Mouse (Mus musculus): Measurements from ENCODE around the gene Gsto1.

Gene Gsto1

DNA sequence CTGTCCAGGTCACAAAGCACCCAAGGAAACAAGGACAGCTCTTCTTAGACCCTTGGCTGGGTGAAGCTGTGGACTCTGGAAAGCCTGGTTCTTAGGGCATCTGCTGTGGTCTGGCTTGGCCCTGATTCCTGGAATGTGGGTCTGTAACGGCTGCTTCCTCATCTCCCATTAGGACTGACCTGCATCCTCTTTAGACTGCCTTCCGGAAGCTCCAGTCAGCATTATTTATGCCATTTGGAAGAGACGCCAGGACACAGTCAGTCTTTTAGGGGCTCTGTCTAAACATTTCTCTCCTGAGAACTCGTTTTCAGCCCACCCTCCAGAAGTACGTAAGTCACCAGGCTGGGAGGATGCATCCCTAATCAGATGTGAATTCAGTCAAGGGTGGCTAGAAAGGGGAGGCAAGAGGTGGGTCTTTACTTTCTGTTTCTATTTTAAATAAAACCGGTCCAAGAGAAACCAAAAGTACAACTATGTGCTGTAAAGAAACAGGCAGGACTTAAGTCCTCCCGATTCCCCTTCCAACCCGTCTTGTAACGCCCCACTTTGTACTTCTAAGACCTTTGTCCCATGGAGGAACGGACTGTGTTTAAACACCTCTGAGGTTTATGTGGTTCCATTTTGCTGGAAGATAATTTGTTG is 35.8 kb downstream of the Gsto1 start:
- DNase-seq (ENCODE audit: low read depth, low spot score) = no peak

DNA sequence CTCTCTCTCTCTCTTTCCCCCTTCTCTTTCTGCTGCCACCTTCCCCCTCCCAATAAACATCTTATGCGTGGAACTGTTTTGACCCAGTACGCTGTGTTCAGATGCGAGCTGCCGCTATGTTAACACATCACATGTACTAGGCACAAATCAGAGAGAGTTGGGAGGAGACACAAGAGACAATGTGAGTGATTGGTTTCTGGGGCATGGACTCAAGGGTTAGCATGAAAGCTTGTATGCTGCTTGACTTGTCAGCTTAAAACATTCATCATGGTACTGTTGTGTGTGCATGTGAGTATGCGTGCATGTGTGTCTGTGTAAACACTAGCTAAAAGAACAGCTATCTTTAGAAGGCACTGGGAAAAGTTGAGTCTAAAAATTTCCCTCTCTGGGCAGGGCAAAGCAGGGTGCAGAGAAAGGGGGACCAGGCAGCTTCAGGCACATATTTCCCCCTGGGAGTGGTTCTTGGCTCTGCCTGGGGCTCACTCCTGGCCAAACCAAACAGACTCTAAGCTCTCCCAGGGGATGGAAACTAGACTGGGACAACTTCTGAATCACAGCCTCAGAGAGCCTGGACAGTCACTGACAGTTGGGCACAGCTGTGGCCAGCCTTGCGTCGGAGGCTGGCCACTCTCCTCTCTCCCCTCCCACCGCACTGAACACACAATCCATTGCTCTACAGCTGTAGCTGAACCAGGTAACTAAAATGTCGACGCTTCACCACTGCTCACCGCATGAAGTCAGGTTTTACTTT is 37.0 kb downstream of the Gsto1 start:
- no peak for DNase-seq (ENCODE audit: low read depth, low spot score)

DNA sequence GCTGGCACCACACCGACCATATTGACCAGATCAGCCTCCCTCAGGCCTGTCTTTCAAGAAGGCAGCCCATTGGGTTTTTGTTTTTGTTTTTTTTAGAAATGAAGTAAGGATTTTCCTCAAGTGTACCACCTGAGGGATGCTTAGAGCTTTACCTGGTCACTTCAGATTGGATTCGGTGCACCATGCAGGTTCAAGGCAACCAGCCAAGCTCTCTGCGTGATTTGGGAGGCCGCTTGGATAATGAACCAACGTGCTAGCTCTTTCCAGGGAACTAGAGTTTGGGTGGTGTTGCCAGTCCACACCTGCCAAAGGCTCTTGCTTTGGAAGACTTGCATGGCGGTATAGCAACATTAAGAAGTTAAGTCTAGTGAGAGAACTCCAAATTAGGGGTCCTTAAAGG is 38.3 kb downstream of the Gsto1 start:
- no peak for DNase-seq (ENCODE audit: low read depth, low spot score)

DNA sequence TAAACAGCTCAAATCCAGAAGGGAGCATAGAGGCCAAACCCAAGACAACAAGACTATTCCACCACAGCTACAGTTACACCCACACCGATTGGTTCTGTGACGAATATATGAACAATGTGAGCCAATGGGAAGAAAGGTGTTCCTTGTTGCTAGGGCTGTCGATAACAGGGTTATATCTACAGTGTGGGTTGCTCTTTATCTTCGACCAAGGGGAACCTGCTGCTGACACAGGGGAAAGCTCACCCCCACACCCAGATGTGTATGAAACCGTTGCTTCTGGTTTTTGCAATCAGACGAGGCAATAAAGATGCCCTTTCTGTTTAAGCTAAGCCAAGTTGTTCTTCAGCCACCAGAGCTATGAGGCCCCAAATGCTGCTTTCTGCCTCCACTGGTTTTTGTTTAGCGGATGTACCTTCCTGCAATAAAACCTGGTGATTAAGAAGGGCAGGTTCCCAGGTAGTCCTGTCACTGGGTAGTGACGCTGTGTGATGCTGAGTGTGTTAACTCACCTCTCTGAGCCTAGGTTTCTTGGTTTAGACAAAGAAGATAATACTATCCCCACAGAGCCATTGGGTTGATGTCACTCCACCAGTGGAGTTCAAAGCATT is 43.8 kb downstream of the Gsto1 start:
- DNase-seq (ENCODE audit: low read depth, low spot score) = no peak

DNA sequence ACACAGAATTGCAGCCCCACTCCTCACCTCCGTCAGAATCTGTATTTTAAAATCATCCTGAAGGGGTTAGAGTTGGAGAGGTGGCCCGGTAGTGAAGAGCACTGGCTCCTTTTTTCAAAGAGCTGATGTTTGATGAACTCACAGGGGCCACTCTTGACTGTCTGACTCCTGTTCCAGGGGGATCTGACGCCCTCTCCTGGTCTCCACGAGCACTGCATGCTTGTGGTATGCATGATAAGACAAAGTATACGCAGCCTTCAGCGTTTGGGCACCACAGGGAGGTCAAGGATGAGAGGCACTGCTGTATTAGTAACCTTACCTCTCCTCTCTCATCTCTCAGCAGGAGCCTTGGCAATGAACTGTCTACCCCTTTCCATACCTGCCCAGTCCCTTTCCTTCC is 45.2 kb downstream of the Gsto1 start:
- no peak for DNase-seq (ENCODE audit: low read depth, low spot score)

DNA sequence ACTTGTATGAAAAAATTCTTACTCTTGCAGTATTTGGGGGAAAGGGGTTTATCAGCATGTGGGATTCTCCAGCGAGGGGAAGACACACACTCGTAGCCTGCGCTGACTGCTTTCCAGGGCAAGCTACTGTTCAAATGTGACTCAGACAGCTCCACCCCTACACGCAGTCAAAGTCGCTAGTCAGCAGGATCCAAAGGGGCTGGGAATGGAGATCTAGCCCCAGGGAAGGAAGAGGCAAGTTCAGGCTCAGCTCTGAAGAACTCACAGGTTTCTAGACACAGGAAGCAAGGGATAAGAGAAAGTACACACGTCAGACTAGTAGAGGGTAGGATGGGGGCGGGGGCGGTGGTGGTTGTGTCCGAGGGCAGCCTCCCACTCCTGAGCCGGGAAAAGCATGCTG is 45.8 kb downstream of the Gsto1 start:
- DNase-seq (ENCODE audit: low read depth, low spot score) = no peak

DNA sequence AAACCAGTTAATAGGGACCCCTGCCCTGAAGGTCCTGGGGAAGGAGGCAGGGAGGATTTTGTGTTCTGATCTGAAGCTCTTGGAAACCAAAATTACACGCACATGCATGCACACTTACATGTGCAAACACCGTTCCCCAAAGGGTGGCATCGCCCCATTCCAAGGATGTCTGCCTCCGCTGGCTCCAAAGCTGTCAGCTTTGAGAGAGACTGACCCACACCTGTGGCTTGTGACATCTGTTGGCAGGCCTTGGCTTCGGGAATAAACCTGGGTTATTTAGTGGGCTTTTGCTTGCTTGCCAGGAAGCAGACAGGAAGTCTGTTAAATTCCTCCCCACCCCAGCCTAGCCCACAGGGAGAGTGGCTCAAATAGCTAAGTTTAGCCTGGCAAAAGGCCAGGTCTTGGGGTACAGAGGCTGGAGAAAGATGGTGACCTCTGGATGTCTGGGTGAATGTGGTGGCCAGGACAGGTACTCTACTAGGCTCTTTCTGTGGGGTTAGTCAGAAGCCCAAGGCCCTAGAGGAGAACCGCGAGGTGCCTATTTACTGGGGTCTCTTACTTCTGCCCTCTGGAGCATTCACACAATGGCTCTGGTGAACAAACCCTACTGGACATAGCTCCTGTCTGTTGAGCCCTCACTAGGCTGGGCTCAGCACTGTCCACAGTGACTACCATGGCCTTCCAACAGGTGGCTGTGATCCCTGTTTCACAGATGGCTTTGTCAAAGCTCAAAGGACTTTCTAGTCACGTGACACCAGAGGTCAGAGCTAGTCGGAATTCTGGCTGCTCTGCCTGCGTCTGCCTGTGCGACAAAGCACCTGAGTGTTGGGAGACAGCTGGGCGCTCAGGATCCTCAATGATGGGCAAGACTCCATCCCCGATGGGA is 47.8 kb downstream of the Gsto1 start:
- no peak for DNase-seq (ENCODE audit: low read depth, low spot score)

DNA sequence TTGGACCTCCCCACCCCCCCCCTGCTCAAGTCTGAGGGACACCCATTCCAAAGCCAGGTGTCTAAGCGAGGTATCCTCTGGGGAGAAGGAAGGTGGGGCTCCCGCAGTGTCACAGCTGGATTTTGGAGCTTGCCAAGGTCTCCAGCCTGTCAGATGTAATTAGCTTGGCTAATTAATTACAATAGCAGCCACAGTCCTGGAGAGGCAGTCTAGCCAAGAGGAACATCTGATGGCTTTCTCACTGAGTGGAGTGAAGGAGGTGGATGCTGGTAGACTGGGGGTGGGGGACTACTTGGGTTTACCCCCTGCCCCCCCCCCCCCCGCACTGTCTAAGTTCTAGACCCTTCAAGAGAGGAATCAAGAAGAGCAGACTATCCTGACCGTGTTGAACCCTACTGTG is 48.9 kb downstream of the Gsto1 start:
- no peak for DNase-seq (ENCODE audit: low read depth, low spot score)

DNA sequence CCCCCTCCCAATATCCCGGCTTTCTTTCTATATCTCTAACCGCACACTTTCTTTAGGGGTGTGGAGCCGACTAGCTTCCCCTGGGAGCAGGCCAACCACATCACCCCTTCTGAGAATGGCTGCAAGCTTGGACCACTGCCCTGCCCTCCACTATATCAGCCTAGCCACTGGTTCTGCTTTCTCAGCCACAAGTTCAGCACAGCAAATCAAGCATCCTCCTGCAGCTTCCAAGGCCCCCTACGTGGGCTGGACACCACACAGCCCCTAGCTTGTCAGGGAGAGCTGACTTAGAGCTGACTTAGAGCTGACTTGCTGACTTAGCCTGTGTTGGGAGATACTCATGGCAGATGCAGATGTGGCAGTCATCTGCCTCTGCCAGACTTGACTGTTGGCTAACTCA is 50.3 kb downstream of the Gsto1 start:
- DNase-seq (ENCODE audit: low read depth, low spot score) = no peak

GRCm38 (mm10) chr19:47905603-47906002 is 50.8 kb downstream of the Gsto1 start:
- no peak for DNase-seq (ENCODE audit: low read depth, low spot score)

- DNase-seq (ENCODE audit: low read depth, low spot score) = no peak
These were observed 52.8 kb downstream of the Gsto1 start for GRCm38 (mm10) chr19:47907596-47907995.

DNA sequence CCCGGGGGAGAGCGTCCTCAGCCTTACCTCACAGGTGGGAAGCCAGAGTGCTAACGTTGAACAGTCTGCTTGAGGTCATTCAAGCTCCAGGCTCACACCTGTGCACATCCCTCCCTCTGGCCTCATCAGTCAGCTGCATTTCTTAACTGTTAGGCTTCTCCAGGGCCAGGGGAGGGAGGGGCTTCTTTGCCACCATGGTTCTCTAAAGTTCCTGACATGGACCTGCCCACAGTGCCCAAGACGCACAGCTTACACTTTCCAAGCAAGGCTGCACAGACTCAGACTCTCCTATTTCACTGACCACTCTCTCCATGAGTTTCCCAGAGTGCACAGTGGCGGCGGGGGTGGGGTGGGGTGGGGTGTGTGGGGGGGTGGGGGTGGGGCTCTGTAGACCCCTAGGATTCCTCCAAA is 54.2 kb downstream of the Gsto1 start:
- no peak for DNase-seq (ENCODE audit: low read depth, low spot score)

GRCm38 (mm10) chr19:47909387-47910116 is 54.8 kb downstream of the Gsto1 start:
- DNase-seq (ENCODE audit: low read depth, low spot score) = no peak

DNA sequence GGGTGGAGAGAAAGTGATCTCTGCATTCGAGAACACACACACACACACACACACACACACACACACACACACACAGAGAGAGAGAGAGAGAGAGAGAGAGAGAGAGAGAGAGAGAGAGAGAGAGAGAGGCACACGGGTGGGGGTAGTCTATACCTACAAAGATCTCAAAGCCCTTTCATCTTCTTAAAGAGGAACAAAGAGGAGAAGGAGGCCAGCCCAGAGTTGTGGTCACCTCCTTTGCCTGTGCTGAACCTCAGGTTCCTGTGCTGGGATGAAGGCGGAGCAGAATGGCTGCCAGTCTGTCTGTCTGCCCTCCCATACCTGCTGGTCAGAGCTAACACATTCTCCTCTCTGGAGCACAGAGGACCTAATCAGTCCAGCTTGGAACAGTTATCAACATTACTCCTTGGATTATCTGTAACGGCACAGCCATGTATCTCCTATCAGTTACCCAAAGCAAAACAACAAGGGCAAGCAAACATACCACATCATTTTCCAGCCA is 55.4 kb downstream of the Gsto1 start:
- no peak for DNase-seq (ENCODE audit: low read depth, low spot score)

- no peak for DNase-seq (ENCODE audit: low read depth, low spot score)
These were observed 56.0 kb downstream of the Gsto1 start for GRCm38 (mm10) chr19:47910751-47911150.

DNA sequence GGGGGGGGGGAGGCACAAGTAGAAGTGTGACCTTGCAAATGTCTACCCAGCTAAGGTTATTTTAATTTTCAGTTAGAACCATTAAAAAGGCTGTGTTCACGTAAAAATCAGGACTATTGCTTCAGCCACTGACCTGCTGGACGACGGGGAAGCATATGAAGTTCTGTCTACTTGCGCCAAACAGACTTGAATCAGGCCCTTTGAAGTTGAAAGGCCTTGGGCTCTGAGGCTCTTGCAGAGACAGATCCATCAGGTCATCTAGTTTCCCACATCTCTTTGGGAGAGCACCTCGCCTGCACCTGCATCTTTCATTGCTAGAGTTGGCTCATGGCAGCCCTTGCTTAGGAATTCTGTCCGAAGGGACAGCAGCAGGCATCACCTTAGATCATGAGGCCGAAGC is 58.6 kb downstream of the Gsto1 start:
- no peak for DNase-seq (ENCODE audit: low read depth, low spot score)

DNA sequence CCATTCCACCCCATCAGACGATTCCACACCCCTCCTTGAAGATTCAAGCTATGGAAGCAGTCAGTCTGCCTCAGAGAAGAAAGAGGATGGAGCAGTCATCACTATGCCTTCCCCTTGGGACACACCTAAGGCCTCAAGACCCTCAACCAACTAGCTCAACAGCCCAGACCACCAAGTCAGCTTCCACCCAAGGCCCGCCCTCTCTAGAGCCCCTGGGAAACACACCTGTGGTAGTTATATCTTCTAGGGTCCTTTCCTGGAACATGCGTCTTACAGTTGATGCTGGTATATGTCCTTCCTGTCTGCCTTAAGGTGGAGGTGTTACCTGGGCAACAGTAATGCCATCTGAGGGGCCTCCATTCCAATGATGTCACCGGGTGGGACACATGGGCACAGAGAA is 59.4 kb downstream of the Gsto1 start:
- DNase-seq (ENCODE audit: low read depth, low spot score) = no peak
